ENCODE assay signal across 14 mouse cellular contexts in the genomic region with DNA sequence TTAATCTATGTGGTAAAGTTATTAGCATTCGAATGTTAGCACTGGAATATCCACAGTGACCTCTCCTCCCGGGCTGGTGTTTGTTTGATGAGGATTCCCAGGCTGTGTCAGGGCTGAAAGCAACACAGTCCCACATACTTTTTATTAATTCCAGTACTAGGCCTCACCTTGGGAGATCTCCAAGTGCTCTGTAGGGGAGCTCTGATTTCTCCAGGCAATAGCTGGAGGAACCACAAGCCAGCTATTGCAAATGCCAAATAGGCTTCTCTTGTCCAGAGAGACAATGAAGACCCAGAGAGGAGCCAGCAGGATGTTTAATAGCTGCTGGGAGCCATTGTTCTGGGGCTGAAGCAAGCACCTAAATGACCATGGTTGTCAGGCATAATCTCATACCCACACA.
DNase-seq lines count a peak whose midpoint lies in the region; ATAC-seq and TF ChIP-seq lines count a peak whose summit lies in the region.
"Had no signal": no experiment of that assay in that cellular context is flagged by ENCODE, and none has a peak within 500 bp of the region (broad histone marks: within the 10 kb centered on the region; RNA-seq: fewer than 3 reads in every experiment).

No protein-coding gene starts in this region.

- TF ChIP-seq CTCF in intestine, postnatal 0 days (IDR thresholded peaks at IDR 0.05; ENCODE audit: low read depth) = no peak

- H3K9me3 ChIP-seq in forebrain, embryonic 15.5 days = no peaks in the 10 kb centered on the region
- no peaks in the 10 kb centered on the region for H3K9me3 ChIP-seq in forebrain, embryonic 12.5 days
- H3K9me3 ChIP-seq in midbrain, embryonic 12.5 days = no peaks in the 10 kb centered on the region
- no peaks in the 10 kb centered on the region for H3K9me3 ChIP-seq in intestine, postnatal 0 days (ENCODE audit: control insufficient read depth)

- no peak overlapping the region for H3K4me3 ChIP-seq in forebrain, embryonic 15.5 days
- H3K4me3 ChIP-seq in forebrain, embryonic 12.5 days (replicated peaks) = no peak overlapping the region
- H3K4me3 ChIP-seq in midbrain, embryonic 12.5 days = no peak overlapping the region
- no peak overlapping the region for H3K4me3 ChIP-seq in intestine, postnatal 0 days (ENCODE audit: low read depth, low read length)

- H3K27ac ChIP-seq in forebrain, embryonic 15.5 days (replicated peaks) = peak overlapping the region; percentile 74
- H3K27ac ChIP-seq in forebrain, embryonic 12.5 days = no peak overlapping the region
- H3K27ac ChIP-seq in midbrain, embryonic 12.5 days (replicated peaks) = peak overlapping the region; percentile 35; the same call in 1 of the 2 replicates
- no peak overlapping the region for H3K27ac ChIP-seq in intestine, postnatal 0 days (ENCODE audit: low read depth, low read length)

- H3K9ac ChIP-seq in forebrain, embryonic 15.5 days (replicated peaks) = no peak overlapping the region
- no peak overlapping the region for H3K9ac ChIP-seq in forebrain, embryonic 12.5 days
- no peak overlapping the region for H3K9ac ChIP-seq in midbrain, embryonic 12.5 days (replicated peaks)
- no peak overlapping the region for H3K9ac ChIP-seq in intestine, postnatal 0 days (ENCODE audit: low read depth, low read length)

- DNase-seq in brain, adult 2 months (ENCODE audit: low read depth, low spot score) = peak; percentile 39
- peak; percentile 18 to 31 for DNase-seq in cerebellum, postnatal 36 days
- no peak for DNase-seq in kidney, postnatal 4 days
- DNase-seq in spleen, adult 12 weeks (ENCODE audit: low spot score) = no peak
- DNase-seq: B cell, adult 2 months; gastrocnemius, postnatal 10 days; right cerebral cortex, postnatal 14 days; thymus, postnatal 4 days had no signal

- no peak overlapping the region for H3K4me2 ChIP-seq in forebrain, embryonic 15.5 days (replicated peaks)
- H3K4me2 ChIP-seq in forebrain, embryonic 12.5 days = no peak overlapping the region
- H3K4me2 ChIP-seq in midbrain, embryonic 12.5 days (replicated peaks) = no peak overlapping the region
- no peak overlapping the region for H3K4me2 ChIP-seq in intestine, postnatal 0 days (replicated peaks; ENCODE audit: low read depth)

- 45% methylated on average over 2 of the region's 2 CpGs for WGBS in forebrain, embryonic 15.5 days
- 70% methylated on average over 2 of the region's 2 CpGs for WGBS in forebrain, embryonic 12.5 days
- WGBS in midbrain, embryonic 12.5 days = 34% methylated on average over 2 of the region's 2 CpGs
- 45% methylated on average over 2 of the region's 2 CpGs for WGBS in intestine, postnatal 0 days

- peaks cover 15% of the 10 kb centered on the region for H3K4me1 ChIP-seq in forebrain, embryonic 15.5 days
- peaks cover 17% of the 10 kb centered on the region for H3K4me1 ChIP-seq in forebrain, embryonic 12.5 days
- peaks cover 5% of the 10 kb centered on the region; the same call in 1 of the 2 replicates for H3K4me1 ChIP-seq in midbrain, embryonic 12.5 days
- no peaks in the 10 kb centered on the region for H3K4me1 ChIP-seq in intestine, postnatal 0 days (replicated peaks; ENCODE audit: control insufficient read depth, insufficient read depth, low read length)

- no peaks in the 10 kb centered on the region for H3K36me3 ChIP-seq in forebrain, embryonic 15.5 days
- H3K36me3 ChIP-seq in forebrain, embryonic 12.5 days (replicated peaks) = no peaks in the 10 kb centered on the region
- H3K36me3 ChIP-seq in midbrain, embryonic 12.5 days = no peaks in the 10 kb centered on the region
- H3K36me3 ChIP-seq in intestine, postnatal 0 days (ENCODE audit: control insufficient read depth, insufficient read depth) = no peaks in the 10 kb centered on the region
- H3K36me3 ChIP-seq: G1E had no signal

- ATAC-seq in forebrain, embryonic 15.5 days (replicated peaks) = no peak
- no peak for ATAC-seq in forebrain, embryonic 12.5 days (ENCODE audit: low FRiP score)
- ATAC-seq in midbrain, embryonic 12.5 days (ENCODE audit: low FRiP score, low read depth) = no peak
- ATAC-seq in intestine, postnatal 0 days = no peak
- ATAC-seq: intestine, embryonic 16.5 days had no signal

- no peaks in the 10 kb centered on the region for H3K27me3 ChIP-seq in forebrain, embryonic 15.5 days
- no peaks in the 10 kb centered on the region for H3K27me3 ChIP-seq in forebrain, embryonic 12.5 days
- no peaks in the 10 kb centered on the region for H3K27me3 ChIP-seq in midbrain, embryonic 12.5 days
- H3K27me3 ChIP-seq in intestine, postnatal 0 days (replicated peaks; ENCODE audit: control insufficient read depth, insufficient read depth, low read length) = no peaks in the 10 kb centered on the region

Comparison
In these comparisons a context has a peak if more than half of its experiments do, and no peak if none do; other contexts are left out.
1. H3K27ac ChIP-seq: peak in forebrain, embryonic 15.5 days (single experiment) and midbrain, embryonic 12.5 days (single experiment); none in forebrain, embryonic 12.5 days (single experiment) and intestine, postnatal 0 days (single experiment).
2. DNase-seq: peak in brain, adult 2 months (single experiment) and cerebellum, postnatal 36 days (2 of 2); none in kidney, postnatal 4 days (0 of 2) and spleen, adult 12 weeks (single experiment).